9 mouse cellular contexts compared by ENCODE assay signal in the genomic region with DNA sequence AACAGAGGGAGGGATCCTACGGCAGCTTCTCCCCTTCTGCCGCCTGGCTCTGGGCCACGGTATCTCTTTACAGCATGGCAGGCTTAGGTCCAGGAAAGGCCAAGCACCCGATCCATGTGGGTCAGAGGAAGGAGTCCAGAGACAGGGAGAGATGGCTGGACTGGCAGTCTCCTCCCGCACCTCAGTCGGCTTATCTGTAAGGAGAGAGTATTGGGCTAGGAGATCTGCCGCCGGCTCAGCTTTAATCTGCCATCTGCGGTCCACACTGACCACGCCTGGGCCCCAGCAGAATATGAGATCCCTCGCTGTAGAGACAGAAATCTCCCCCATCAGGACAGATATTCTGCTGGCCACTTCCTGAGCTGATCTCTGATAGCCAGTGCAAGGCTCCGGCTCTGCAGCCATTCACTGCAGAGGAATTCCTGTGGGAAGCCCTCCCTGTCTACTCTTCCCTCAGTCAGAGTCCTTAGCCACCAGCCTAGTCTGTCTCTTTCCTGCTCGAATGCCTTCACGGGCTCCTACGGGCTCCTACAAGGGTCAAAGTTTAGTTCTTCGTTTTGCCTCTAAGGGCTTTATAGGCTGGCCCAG. TPM values are rescaled to one million over a fixed set of nuclear protein-coding genes. Genes with fewer than 3 reads are reported as not detected.
DNase-seq lines count a peak whose midpoint lies in the region; ATAC-seq and TF ChIP-seq lines count a peak whose summit lies in the region.
"Had no signal": no experiment of that assay in that cellular context is flagged by ENCODE, and none has a peak within 500 bp of the region (broad histone marks: within the 10 kb centered on the region; RNA-seq: fewer than 3 reads in every experiment).

No protein-coding gene starts in this region.

- DNase-seq in MEL (ENCODE audit: low read depth, low spot score), result peak; percentile 44
- peak; percentile 72 to 81 for DNase-seq in cerebellum, postnatal 14 days
- no peak for DNase-seq in limb, embryonic 10.5 days (ENCODE audit: low spot score)
- DNase-seq in right cerebral cortex, postnatal 4 days, result no peak
- DNase-seq in frontal cortex, postnatal 14 days (ENCODE audit: low spot score in 2 of 2), result no peak
- no peak for DNase-seq in left cerebral cortex, postnatal 36 days (ENCODE audit: low spot score in 2 of 2)

- H3K79me2 ChIP-seq in MEL (ENCODE audit: control insufficient read depth, insufficient read depth, low read length, poor library complexity), result no peaks in the 10 kb centered on the region

- H3K27me3 ChIP-seq in MEL (ENCODE audit: control insufficient read depth in 1 of 2, insufficient read depth in 2 of 2, low read length in 2 of 2), result no peaks in the 10 kb centered on the region
- no peaks in the 10 kb centered on the region for H3K27me3 ChIP-seq in heart, embryonic 15.5 days
- peaks cover 23% of the 10 kb centered on the region for H3K27me3 ChIP-seq in limb, embryonic 10.5 days (ENCODE audit: low read depth, poor library complexity, severe bottlenecking)
- no peaks in the 10 kb centered on the region for H3K27me3 ChIP-seq in midbrain, embryonic 13.5 days
- H3K27me3 ChIP-seq: megakaryocyte, embryonic 14.5 days had no signal

- no peak overlapping the region for H3K27ac ChIP-seq in MEL (ENCODE audit: control insufficient read depth, low read depth, low read length)
- peak overlapping the region; percentile 70 for H3K27ac ChIP-seq in heart, embryonic 15.5 days
- peak overlapping the region; percentile 73 for H3K27ac ChIP-seq in limb, embryonic 10.5 days
- H3K27ac ChIP-seq in midbrain, embryonic 13.5 days, result peak overlapping the region; percentile 30

- intact Hi-C loops in left cerebral cortex, postnatal 36 days (cut with DNase I), result no loop called here

- no peak for TF ChIP-seq POLR2A in MEL (IDR thresholded peaks at IDR 0.05; ENCODE audit: control insufficient read depth in 1 of 2, insufficient read depth in 1 of 2, low read depth in 1 of 2, low read length in 2 of 2, poor library complexity in 1 of 2)

- H3K4me3 ChIP-seq in MEL (ENCODE audit: control insufficient read depth in 1 of 2, insufficient read depth in 1 of 2, low read depth in 2 of 2, low read length in 2 of 2), result peak overlapping the region; percentile 48 to 56
- peak overlapping the region; percentile 3; the same call in 1 of the 2 replicates for H3K4me3 ChIP-seq in heart, embryonic 15.5 days
- H3K4me3 ChIP-seq in limb, embryonic 10.5 days, result no peak overlapping the region
- no peak overlapping the region for H3K4me3 ChIP-seq in midbrain, embryonic 13.5 days (replicated peaks)

- H3K9me3 ChIP-seq in MEL (replicated peaks; ENCODE audit: insufficient read depth, low read length), result no peaks in the 10 kb centered on the region
- H3K9me3 ChIP-seq in heart, embryonic 15.5 days (replicated peaks), result no peaks in the 10 kb centered on the region
- no peaks in the 10 kb centered on the region for H3K9me3 ChIP-seq in limb, embryonic 10.5 days (replicated peaks)
- no peaks in the 10 kb centered on the region for H3K9me3 ChIP-seq in midbrain, embryonic 13.5 days
- H3K9me3 ChIP-seq: megakaryocyte, embryonic 14.5 days had no signal

- peaks cover 0 to 17% of the 10 kb centered on the region in 2 experiments; a peak in 2 of 4 replicates for H3K36me3 ChIP-seq in MEL (ENCODE audit: control insufficient read depth in 1 of 2, insufficient read depth in 2 of 2, low read length in 2 of 2)
- H3K36me3 ChIP-seq in heart, embryonic 15.5 days, result no peaks in the 10 kb centered on the region
- H3K36me3 ChIP-seq in limb, embryonic 10.5 days, result no peaks in the 10 kb centered on the region
- no peaks in the 10 kb centered on the region for H3K36me3 ChIP-seq in midbrain, embryonic 13.5 days

- no peak for TF ChIP-seq RAD21 in MEL (IDR thresholded peaks at IDR 0.05; ENCODE audit: low read depth, low read length)

- H3K9ac ChIP-seq in MEL (ENCODE audit: control insufficient read depth, low read depth, low read length, poor library complexity, severe bottlenecking), result peak overlapping the region; percentile 34
- H3K9ac ChIP-seq in heart, embryonic 15.5 days, result no peak overlapping the region
- H3K9ac ChIP-seq in midbrain, embryonic 13.5 days (replicated peaks), result peak overlapping the region; percentile 41; the same call in 1 of the 2 replicates

- 19% methylated on average over 16 of the region's 16 CpGs for WGBS in heart, embryonic 15.5 days
- WGBS in limb, embryonic 10.5 days, result 59% methylated on average over 16 of the region's 16 CpGs
- WGBS in midbrain, embryonic 13.5 days, result 47% methylated on average over 16 of the region's 16 CpGs

- H3K4me1 ChIP-seq in MEL (ENCODE audit: control insufficient read depth in 1 of 2, insufficient read depth in 2 of 2, low read length in 2 of 2), result peaks cover 4 to 29% of the 10 kb centered on the region in 2 experiments
- peaks cover 40% of the 10 kb centered on the region for H3K4me1 ChIP-seq in heart, embryonic 15.5 days (replicated peaks)
- peaks cover 21% of the 10 kb centered on the region for H3K4me1 ChIP-seq in limb, embryonic 10.5 days
- peaks cover 21% of the 10 kb centered on the region for H3K4me1 ChIP-seq in midbrain, embryonic 13.5 days (replicated peaks)

- TF ChIP-seq CTCF in MEL (IDR thresholded peaks at IDR 0.05 in 2 of 3, conservative IDR thresholded peaks at IDR 0.05 in 1 of 3; ENCODE audit: control insufficient read depth in 1 of 3, insufficient read depth in 1 of 3, low read depth in 2 of 3, low read length in 3 of 3, poor library complexity in 1 of 3, severe bottlenecking in 1 of 3), result no peak

- peak in 1 of 2 experiments; percentile 39; a peak in 2 of 4 replicates for TF ChIP-seq EP300 in MEL (IDR thresholded peaks at IDR 0.05; ENCODE audit: low read depth in 1 of 2, low read length in 2 of 2)

- H3K4me2 ChIP-seq in heart, embryonic 15.5 days, result peak overlapping the region; percentile 51
- H3K4me2 ChIP-seq in midbrain, embryonic 13.5 days (replicated peaks), result peak overlapping the region; percentile 18; the same call in 1 of the 2 replicates

- ATAC-seq in heart, embryonic 15.5 days (replicated peaks; ENCODE audit: insufficient number of reproducible peaks, insufficient read depth, low FRiP score, low read depth), result no peak
- ATAC-seq in midbrain, embryonic 13.5 days, result peak; percentile 27; the same call in 1 of the 2 replicates

TF ChIP-seq in MEL, 35 proteins besides CTCF, POLR2A, EP300 and RAD21:
- TF ChIP-seq RCOR1 (IDR thresholded peaks at IDR 0.05; ENCODE audit: low read depth, low read length), result 0 out of 2 replicates have a peak, but pooled peaks have one; percentile 23
- no peak for TF ChIP-seq ZC3H11A (IDR thresholded peaks at IDR 0.05; ENCODE audit: low read depth, low read length)
- no peak for TF ChIP-seq ZNF384 (IDR thresholded peaks at IDR 0.05; ENCODE audit: low read depth, low read length)
- TF ChIP-seq GATA1 (IDR thresholded peaks at IDR 0.05; ENCODE audit: low read depth, low read length), result peak; percentile 65; the same call in 1 of the 2 replicates
- TF ChIP-seq TCF12 (IDR thresholded peaks at IDR 0.05; ENCODE audit: low read depth, low read length), result peak; percentile 42; the same call in 1 of the 2 replicates
- no peak for TF ChIP-seq GABPA (IDR thresholded peaks at IDR 0.05; ENCODE audit: low read depth, low read length)
- peak; percentile 27; the same call in 1 of the 2 replicates for TF ChIP-seq TBP (IDR thresholded peaks at IDR 0.05; ENCODE audit: low read depth, low read length)
- no peak for TF ChIP-seq USF1 (IDR thresholded peaks at IDR 0.05; ENCODE audit: low read depth, low read length)

RNA-seq across cellular contexts. Expression of a gene that starts 8.0 kb away (rescaled TPM):
- total RNA-seq in MEL (2012; rRNA removed), result 2.1 and 2.7 TPM in 2 replicates
- 1 to 10 TPM in 1 of 2 experiments, not detected in 1; 3.6 TPM for polyA plus RNA-seq in MEL (2012; ENCODE audit: insufficient read depth in 1 of 2, insufficient read length in 2 of 2, low read depth in 1 of 2, low replicate concordance in 2 of 2, missing spikeins in 1 of 2)
- 36.9 and 45.4 TPM in 2 replicates for polyA plus RNA-seq in heart, embryonic 15.5 days (2015; fragmentation: Nextera tagmentation; extraction: Ambion mirVana)
- polyA plus RNA-seq in limb, embryonic 10.5 days (2016; fragmentation: Nextera tagmentation; extraction: Ambion mirVana), result 10.1 and 17.7 TPM in 2 replicates
- polyA plus RNA-seq in midbrain, embryonic 13.5 days (2015; fragmentation: Nextera tagmentation; extraction: Ambion mirVana), result 109 and 110 TPM in 2 replicates
- total RNA-seq in left cerebral cortex, postnatal 36 days (2021), result 10 to 100 TPM; 12.4 to 44.2 TPM

RNA-seq across cellular contexts. Expression of a gene that starts 24.1 kb away (rescaled TPM):
- not detected in 2 replicates for total RNA-seq in MEL (2012; rRNA removed)
- not detected for polyA plus RNA-seq in MEL (2012; ENCODE audit: insufficient read depth in 1 of 2, insufficient read length in 2 of 2, low read depth in 1 of 2, low replicate concordance in 2 of 2, missing spikeins in 1 of 2)
- polyA plus RNA-seq in heart, embryonic 15.5 days (2015; fragmentation: Nextera tagmentation; extraction: Ambion mirVana), result 0.42 TPM in 2 replicates
- not detected in 2 replicates for polyA plus RNA-seq in limb, embryonic 10.5 days (2016; fragmentation: Nextera tagmentation; extraction: Ambion mirVana)
- 0.09 and 0.27 TPM in 2 replicates for polyA plus RNA-seq in midbrain, embryonic 13.5 days (2015; fragmentation: Nextera tagmentation; extraction: Ambion mirVana)
- total RNA-seq in left cerebral cortex, postnatal 36 days (2021), result under 1 TPM; 0.23 to 0.30 TPM

RNA-seq across cellular contexts. Expression of a gene that starts 49.9 kb away (rescaled TPM):
- not detected in 2 replicates for total RNA-seq in MEL (2012; rRNA removed)
- not detected for polyA plus RNA-seq in MEL (2012; ENCODE audit: insufficient read depth in 1 of 2, insufficient read length in 2 of 2, low read depth in 1 of 2, low replicate concordance in 2 of 2, missing spikeins in 1 of 2)
- 23.3 and 32.3 TPM in 2 replicates for polyA plus RNA-seq in heart, embryonic 15.5 days (2015; fragmentation: Nextera tagmentation; extraction: Ambion mirVana)
- polyA plus RNA-seq in limb, embryonic 10.5 days (2016; fragmentation: Nextera tagmentation; extraction: Ambion mirVana), result 2.4 and 2.5 TPM in 2 replicates
- 5.5 and 5.7 TPM in 2 replicates for polyA plus RNA-seq in midbrain, embryonic 13.5 days (2015; fragmentation: Nextera tagmentation; extraction: Ambion mirVana)
- 10 to 100 TPM; 12.7 to 22.2 TPM for total RNA-seq in left cerebral cortex, postnatal 36 days (2021)

Comparison
In these comparisons a context has a peak if more than half of its experiments do, and no peak if none do; other contexts are left out.
1. DNase-seq: peak in MEL (single experiment) and cerebellum, postnatal 14 days (2 of 2); none in limb, embryonic 10.5 days (single experiment), right cerebral cortex, postnatal 4 days (single experiment), frontal cortex, postnatal 14 days (0 of 2) and left cerebral cortex, postnatal 36 days (0 of 2).
2. H3K4me3 ChIP-seq: peak in MEL (2 of 2) and heart, embryonic 15.5 days (single experiment); none in limb, embryonic 10.5 days (single experiment) and midbrain, embryonic 13.5 days (single experiment).